13 mouse cellular contexts compared by ENCODE assay signal in genomic region chr8:125959363-125959771, GRCm38 (mm10). TPM values are rescaled to one million over a fixed set of nuclear protein-coding genes. Genes with fewer than 3 reads are reported as not detected.
DNase-seq lines count a peak whose midpoint lies in the region; ATAC-seq and TF ChIP-seq lines count a peak whose summit lies in the region.
"Had no signal": no experiment of that assay in that cellular context is flagged by ENCODE, and none has a peak within 500 bp of the region (broad histone marks: within the 10 kb centered on the region; RNA-seq: fewer than 3 reads in every experiment).

No protein-coding gene starts in this region.

- peaks cover 5% of the 10 kb centered on the region; the same call in 1 of the 2 replicates for H3K9me3 ChIP-seq in midbrain, postnatal 0 days (ENCODE audit: low read length)
- no peaks in the 10 kb centered on the region for H3K9me3 ChIP-seq in midbrain, embryonic 16.5 days (replicated peaks; ENCODE audit: control insufficient read depth, low read length, poor library complexity, severe bottlenecking)
- H3K9me3 ChIP-seq: neural tube, embryonic 13.5 days had no signal

- no peak overlapping the region for H3K4me3 ChIP-seq in midbrain, postnatal 0 days (ENCODE audit: low read depth, low read length)
- no peak overlapping the region for H3K4me3 ChIP-seq in midbrain, embryonic 16.5 days (ENCODE audit: low read depth, low read length)
- H3K4me3 ChIP-seq: kidney, embryonic 15.5 days; liver, embryonic 12.5 days; megakaryocyte, embryonic 14.5 days; neural tube, embryonic 13.5 days had no signal

- TF ChIP-seq CTCF in midbrain, postnatal 0 days (IDR thresholded peaks at IDR 0.05), result no peak

- peaks cover 7% of the 10 kb centered on the region; the same call in 1 of the 2 replicates for H3K27me3 ChIP-seq in midbrain, postnatal 0 days (ENCODE audit: insufficient read depth, low read length)
- H3K27me3 ChIP-seq in midbrain, embryonic 16.5 days (ENCODE audit: control insufficient read depth, insufficient read depth, low read depth, low read length), result peaks cover 2% of the 10 kb centered on the region; the same call in 1 of the 2 replicates

- H3K4me1 ChIP-seq in midbrain, postnatal 0 days (ENCODE audit: insufficient read depth, low read length), result no peaks in the 10 kb centered on the region; the same call in 1 of the 2 replicates
- peaks cover 4% of the 10 kb centered on the region; the same call in 1 of the 2 replicates for H3K4me1 ChIP-seq in midbrain, embryonic 16.5 days (ENCODE audit: control insufficient read depth, insufficient read depth, low read length)
- H3K4me1 ChIP-seq: liver, embryonic 12.5 days; megakaryocyte, embryonic 14.5 days had no signal

- ATAC-seq in midbrain, postnatal 0 days (ENCODE audit: low FRiP score), result no peak
- no peak for ATAC-seq in midbrain, embryonic 16.5 days
- ATAC-seq: liver, embryonic 12.5 days had no signal

- H3K9ac ChIP-seq in midbrain, postnatal 0 days (replicated peaks; ENCODE audit: low read length, poor library complexity, severe bottlenecking), result no peak overlapping the region
- H3K9ac ChIP-seq in midbrain, embryonic 16.5 days (ENCODE audit: low read depth, low read length), result no peak overlapping the region
- H3K9ac ChIP-seq: kidney, embryonic 15.5 days; liver, embryonic 12.5 days; neural tube, embryonic 13.5 days had no signal

- peak; percentile 62 for DNase-seq in midbrain, postnatal 0 days (ENCODE audit: low spot score)
- DNase-seq in frontal cortex, adult 2 months (ENCODE audit: extremely low spot score in 1 of 2, low spot score in 1 of 2), result peak; percentile 87 to 92
- DNase-seq in left cerebral cortex, adult 11 months (ENCODE audit: low spot score), result peak; percentile 79
- peak; percentile 94 for DNase-seq in telencephalon, adult 2 months (ENCODE audit: low read depth, low spot score)
- DNase-seq in adrenal gland, adult 2 months, result no peak
- DNase-seq in adrenal gland, postnatal 4 days (ENCODE audit: low spot score in 2 of 2), result no peak
- DNase-seq in adrenal gland, adult 8-10 months, result no peak
- DNase-seq: heart, postnatal 4 days had no signal

- 68% methylated on average over 4 of the region's 4 CpGs for WGBS in midbrain, postnatal 0 days
- 79% methylated on average over 4 of the region's 4 CpGs for WGBS in midbrain, embryonic 16.5 days

- no peak overlapping the region for H3K4me2 ChIP-seq in midbrain, postnatal 0 days (ENCODE audit: low read depth, low read length, poor library complexity, severe bottlenecking)
- H3K4me2 ChIP-seq in midbrain, embryonic 16.5 days (ENCODE audit: low read length), result no peak overlapping the region
- H3K4me2 ChIP-seq: kidney, embryonic 15.5 days; liver, embryonic 12.5 days; neural tube, embryonic 13.5 days had no signal

- H3K36me3 ChIP-seq in midbrain, postnatal 0 days (ENCODE audit: insufficient read depth, low read length), result no peaks in the 10 kb centered on the region
- H3K36me3 ChIP-seq in midbrain, embryonic 16.5 days (ENCODE audit: control insufficient read depth, insufficient read depth, low read length), result no peaks in the 10 kb centered on the region
- H3K36me3 ChIP-seq: kidney, embryonic 15.5 days; liver, embryonic 12.5 days; neural tube, embryonic 13.5 days had no signal

- H3K27ac ChIP-seq in midbrain, postnatal 0 days (ENCODE audit: low read depth, low read length), result no peak overlapping the region
- H3K27ac ChIP-seq in midbrain, embryonic 16.5 days (ENCODE audit: low read length), result no peak overlapping the region
- H3K27ac ChIP-seq: kidney, embryonic 15.5 days; liver, embryonic 12.5 days; neural tube, embryonic 13.5 days had no signal

RNA-seq across cellular contexts. Expression of gene Kcnk1, which starts 35.6 kb away (rescaled TPM):
- 35.7 and 52.1 TPM in 2 replicates for total RNA-seq in midbrain, postnatal 0 days (2014; rRNA removed)
- 24.1 and 25.1 TPM in 2 replicates for polyA plus RNA-seq in midbrain, postnatal 0 days (2015; fragmentation: Nextera tagmentation; extraction: Ambion mirVana)
- polyA plus RNA-seq in midbrain, embryonic 16.5 days (2015; fragmentation: Nextera tagmentation; extraction: Ambion mirVana), result 20.7 and 21.4 TPM in 2 replicates
- polyA plus RNA-seq in frontal cortex, adult 2 months (2012; rRNA removed), result 85.7 and 90.1 TPM in 2 replicates
- total RNA-seq in adrenal gland, adult 2 months (2021), result 10 to 100 TPM in 1 of 2 experiments, 1 to 10 TPM in 1; 1.3 to 12.8 TPM
- polyA plus RNA-seq in adrenal gland, adult 2 months (2012; rRNA removed), result 7.5 and 30.5 TPM in 2 replicates
- total RNA-seq in adrenal gland, postnatal 4 days (2021), result 1 to 10 TPM; 1.4 to 4.6 TPM
- 10 to 100 TPM in 2 of 4 experiments, 1 to 10 TPM in 2; 2.8 to 46.3 (median 18.4) TPM for total RNA-seq in adrenal gland, adult 8-10 months (2022)

RNA-seq across cellular contexts. Expression of gene Map3k21, which starts 49.1 kb away (rescaled TPM):
- 2.8 and 3.5 TPM in 2 replicates for total RNA-seq in midbrain, postnatal 0 days (2014; rRNA removed)
- 0.85 and 0.98 TPM in 2 replicates for polyA plus RNA-seq in midbrain, postnatal 0 days (2015; fragmentation: Nextera tagmentation; extraction: Ambion mirVana)
- polyA plus RNA-seq in midbrain, embryonic 16.5 days (2015; fragmentation: Nextera tagmentation; extraction: Ambion mirVana), result 0.68 and 0.99 TPM in 2 replicates
- 1.4 and 1.5 TPM in 2 replicates for polyA plus RNA-seq in frontal cortex, adult 2 months (2012; rRNA removed)
- 1 to 10 TPM in 1 of 2 experiments, under 1 TPM in 1; 0.78 to 1.6 TPM for total RNA-seq in adrenal gland, adult 2 months (2021)
- 1.5 and 1.9 TPM in 2 replicates for polyA plus RNA-seq in adrenal gland, adult 2 months (2012; rRNA removed)
- 1 to 10 TPM; 2.3 to 4.6 TPM for total RNA-seq in adrenal gland, postnatal 4 days (2021)
- 1 to 10 TPM; 1.5 to 2.9 (median 1.7) TPM for total RNA-seq in adrenal gland, adult 8-10 months (2022)

Comparison
In these comparisons a context has a peak if more than half of its experiments do, and no peak if none do; other contexts are left out.
1. DNase-seq: peak in midbrain, postnatal 0 days (single experiment), frontal cortex, adult 2 months (2 of 2), left cerebral cortex, adult 11 months (single experiment) and telencephalon, adult 2 months (single experiment); none in adrenal gland, adult 2 months (single experiment), adrenal gland, postnatal 4 days (0 of 2) and adrenal gland, adult 8-10 months (single experiment).